Mouse (Mus musculus): ENCODE measurements at regions not wholly inside any gene's neighbourhood (a gene's known extent, or its start where the extent isn't known, plus 50 kb on each side); places are given as distances from the start of the nearest gene placed in this dataset.

- Histone ChIP-seq H3K9me3 (ENCODE audit: control insufficient read depth, low read length) (peaks cover 4% of the 10 kb centered on the region; the same call in 1 of the 2 replicates), H3K4me2 (no peak overlapping the region), H3K4me3 (ENCODE audit: low read depth, low read length) (no peak overlapping the region), H3K9ac (ENCODE audit: low read depth, low read length) (no peak overlapping the region), H3K4me1 (replicated peaks; ENCODE audit: control insufficient read depth, insufficient read depth, low read length) (no peaks in the 10 kb centered on the region), H3K27ac (ENCODE audit: low read depth, low read length) (no peak overlapping the region), H3K36me3 (ENCODE audit: control insufficient read depth, insufficient read depth, low read length) (no peaks in the 10 kb centered on the region), H3K27me3 (replicated peaks; ENCODE audit: control insufficient read depth, insufficient read depth, low read length) (no peaks in the 10 kb centered on the region)
- ATAC-seq (replicated peaks; ENCODE audit: low FRiP score) (no peak), DNase-seq (ENCODE audit: low spot score) (no peak)
- 79% methylated on average over 3 of the region's 3 CpGs for WGBS
Observed at GRCm38 (mm10) chr7:64079301-64079700, 74.3 kb upstream of the Trpm1 start.

- Histone ChIP-seq H3K4me3 (ENCODE audit: low read depth, low read length) (no peak overlapping the region), H3K27ac (ENCODE audit: low read depth, low read length) (no peak overlapping the region), H3K27me3 (replicated peaks; ENCODE audit: control insufficient read depth, insufficient read depth, low read length) (no peaks in the 10 kb centered on the region), H3K4me1 (replicated peaks; ENCODE audit: control insufficient read depth, insufficient read depth, low read length) (no peaks in the 10 kb centered on the region), H3K4me2 (no peak overlapping the region), H3K36me3 (ENCODE audit: control insufficient read depth, insufficient read depth, low read length) (no peaks in the 10 kb centered on the region), H3K9ac (ENCODE audit: low read depth, low read length) (no peak overlapping the region), H3K9me3 (ENCODE audit: control insufficient read depth, low read length) (peaks cover 4% of the 10 kb centered on the region; the same call in 1 of the 2 replicates)
- 0 out of 2 replicates have a peak, but pooled peaks have one; percentile 27 for ATAC-seq (replicated peaks; ENCODE audit: low FRiP score)
- whole genome bisulfite sequencing, result 69% methylated on average over 1 of the region's 1 CpGs
- no peak for DNase-seq (ENCODE audit: low spot score)
Observed at GRCm38 (mm10) chr7:64078646-64079045, 75.0 kb upstream of the Trpm1 start.

- Histone ChIP-seq H3K4me2 (no peak overlapping the region), H3K9ac (ENCODE audit: low read depth, low read length) (no peak overlapping the region), H3K9me3 (ENCODE audit: control insufficient read depth, low read length) (no peaks in the 10 kb centered on the region), H3K27ac (ENCODE audit: low read depth, low read length) (no peak overlapping the region), H3K36me3 (ENCODE audit: control insufficient read depth, insufficient read depth, low read length) (no peaks in the 10 kb centered on the region), H3K27me3 (replicated peaks; ENCODE audit: control insufficient read depth, insufficient read depth, low read length) (no peaks in the 10 kb centered on the region), H3K4me1 (replicated peaks; ENCODE audit: control insufficient read depth, insufficient read depth, low read length) (no peaks in the 10 kb centered on the region), H3K4me3 (ENCODE audit: low read depth, low read length) (no peak overlapping the region)
- ATAC-seq (replicated peaks; ENCODE audit: low FRiP score) (no peak), DNase-seq (ENCODE audit: low spot score) (no peak)
- 65% methylated on average over 4 of the region's 4 CpGs for WGBS
Observed at GRCm38 (mm10) chr7:64077526-64077925, 76.1 kb upstream of the Trpm1 start.

GRCm38 (mm10) chr7:64076764-64077360, 76.8 kb upstream of the Trpm1 start:
- no peak overlapping the region for H3K9ac ChIP-seq (ENCODE audit: low read depth, low read length)
- ATAC-seq (replicated peaks; ENCODE audit: low FRiP score) (no peak), DNase-seq (ENCODE audit: low spot score) (peak; percentile 26)
- no peaks in the 10 kb centered on the region for H3K36me3 ChIP-seq (ENCODE audit: control insufficient read depth, insufficient read depth, low read length)
- 76% methylated on average over 4 of the region's 4 CpGs for WGBS
- no peak overlapping the region for H3K4me3 ChIP-seq (ENCODE audit: low read depth, low read length)
- no peaks in the 10 kb centered on the region for H3K9me3 ChIP-seq (ENCODE audit: control insufficient read depth, low read length)
- H3K27me3 ChIP-seq (replicated peaks; ENCODE audit: control insufficient read depth, insufficient read depth, low read length), result no peaks in the 10 kb centered on the region
- no peak overlapping the region for H3K27ac ChIP-seq (ENCODE audit: low read depth, low read length)
- no peaks in the 10 kb centered on the region for H3K4me1 ChIP-seq (replicated peaks; ENCODE audit: control insufficient read depth, insufficient read depth, low read length)
- no peak overlapping the region for H3K4me2 ChIP-seq

GRCm38 (mm10) chr7:64075696-64076313, 77.8 kb upstream of the Trpm1 start:
- no peak overlapping the region for H3K4me2 ChIP-seq
- H3K4me3 ChIP-seq (ENCODE audit: low read depth, low read length), result no peak overlapping the region
- no peaks in the 10 kb centered on the region for H3K9me3 ChIP-seq (ENCODE audit: control insufficient read depth, low read length)
- H3K4me1 ChIP-seq (replicated peaks; ENCODE audit: control insufficient read depth, insufficient read depth, low read length), result no peaks in the 10 kb centered on the region
- no peaks in the 10 kb centered on the region for H3K27me3 ChIP-seq (replicated peaks; ENCODE audit: control insufficient read depth, insufficient read depth, low read length)
- 84% methylated on average over 1 of the region's 1 CpGs for WGBS
- H3K9ac ChIP-seq (ENCODE audit: low read depth, low read length), result no peak overlapping the region
- no peaks in the 10 kb centered on the region for H3K36me3 ChIP-seq (ENCODE audit: control insufficient read depth, insufficient read depth, low read length)
- DNase-seq (ENCODE audit: low spot score) (peak; percentile 28), ATAC-seq (replicated peaks; ENCODE audit: low FRiP score) (no peak)
- no peak overlapping the region for H3K27ac ChIP-seq (ENCODE audit: low read depth, low read length)

- H3K36me3 ChIP-seq (ENCODE audit: control insufficient read depth, insufficient read depth, low read length), result no peaks in the 10 kb centered on the region
- H3K9ac ChIP-seq (ENCODE audit: low read depth, low read length), result no peak overlapping the region
- ATAC-seq (replicated peaks; ENCODE audit: low FRiP score) (no peak), DNase-seq (ENCODE audit: low spot score) (peak; percentile 30)
- no peak overlapping the region for H3K4me3 ChIP-seq (ENCODE audit: low read depth, low read length)
- no peaks in the 10 kb centered on the region for H3K4me1 ChIP-seq (replicated peaks; ENCODE audit: control insufficient read depth, insufficient read depth, low read length)
- H3K4me2 ChIP-seq, result no peak overlapping the region
- no peak overlapping the region for H3K27ac ChIP-seq (ENCODE audit: low read depth, low read length)
- no peaks in the 10 kb centered on the region for H3K9me3 ChIP-seq (ENCODE audit: control insufficient read depth, low read length)
- no peaks in the 10 kb centered on the region for H3K27me3 ChIP-seq (replicated peaks; ENCODE audit: control insufficient read depth, insufficient read depth, low read length)
- 89% methylated on average over 4 of the region's 4 CpGs for WGBS
Observed at GRCm38 (mm10) chr7:64074661-64075234, 78.9 kb upstream of the Trpm1 start.

GRCm38 (mm10) chr7:64074186-64074585, 79.4 kb upstream of the Trpm1 start:
- Histone ChIP-seq H3K27me3 (replicated peaks; ENCODE audit: control insufficient read depth, insufficient read depth, low read length) (no peaks in the 10 kb centered on the region), H3K4me1 (replicated peaks; ENCODE audit: control insufficient read depth, insufficient read depth, low read length) (no peaks in the 10 kb centered on the region), H3K27ac (ENCODE audit: low read depth, low read length) (no peak overlapping the region), H3K4me2 (no peak overlapping the region), H3K9ac (ENCODE audit: low read depth, low read length) (no peak overlapping the region), H3K36me3 (ENCODE audit: control insufficient read depth, insufficient read depth, low read length) (no peaks in the 10 kb centered on the region), H3K9me3 (ENCODE audit: control insufficient read depth, low read length) (no peaks in the 10 kb centered on the region), H3K4me3 (ENCODE audit: low read depth, low read length) (no peak overlapping the region)
- WGBS, result 83% methylated on average over 4 of the region's 4 CpGs
- ATAC-seq (replicated peaks; ENCODE audit: low FRiP score), result no peak
- no peak for DNase-seq (ENCODE audit: low spot score)

- ATAC-seq (replicated peaks; ENCODE audit: low FRiP score), result 0 out of 2 replicates have a peak, but pooled peaks have one; percentile 16
- H3K36me3 ChIP-seq (ENCODE audit: control insufficient read depth, insufficient read depth, low read length), result no peaks in the 10 kb centered on the region
- H3K4me1 ChIP-seq (replicated peaks; ENCODE audit: control insufficient read depth, insufficient read depth, low read length), result no peaks in the 10 kb centered on the region
- H3K27ac ChIP-seq (ENCODE audit: low read depth, low read length), result no peak overlapping the region
- no peaks in the 10 kb centered on the region for H3K9me3 ChIP-seq (ENCODE audit: control insufficient read depth, low read length)
- H3K9ac ChIP-seq (ENCODE audit: low read depth, low read length), result no peak overlapping the region
- no peaks in the 10 kb centered on the region for H3K27me3 ChIP-seq (replicated peaks; ENCODE audit: control insufficient read depth, insufficient read depth, low read length)
- no peak overlapping the region for H3K4me3 ChIP-seq (ENCODE audit: low read depth, low read length)
- H3K4me2 ChIP-seq, result no peak overlapping the region
- 85% methylated on average over 3 of the region's 3 CpGs for WGBS
- no peak for DNase-seq (ENCODE audit: low spot score)
Observed at GRCm38 (mm10) chr7:64073781-64074180, 79.9 kb upstream of the Trpm1 start.

GRCm38 (mm10) chr7:64070930-64071329, 82.7 kb upstream of the Trpm1 start:
- no peak overlapping the region for H3K4me2 ChIP-seq
- H3K27ac ChIP-seq (ENCODE audit: low read depth, low read length), result no peak overlapping the region
- no peaks in the 10 kb centered on the region for H3K27me3 ChIP-seq (replicated peaks; ENCODE audit: control insufficient read depth, insufficient read depth, low read length)
- H3K4me1 ChIP-seq (replicated peaks; ENCODE audit: control insufficient read depth, insufficient read depth, low read length), result no peaks in the 10 kb centered on the region
- ATAC-seq (replicated peaks; ENCODE audit: low FRiP score) (no peak), DNase-seq (ENCODE audit: low spot score) (no peak)
- no peaks in the 10 kb centered on the region for H3K36me3 ChIP-seq (ENCODE audit: control insufficient read depth, insufficient read depth, low read length)
- no peaks in the 10 kb centered on the region for H3K9me3 ChIP-seq (ENCODE audit: control insufficient read depth, low read length)
- H3K4me3 ChIP-seq (ENCODE audit: low read depth, low read length), result no peak overlapping the region
- WGBS, result 82% methylated on average over 5 of the region's 5 CpGs
- H3K9ac ChIP-seq (ENCODE audit: low read depth, low read length), result no peak overlapping the region

Data from liver, embryonic 11.5 days (tissue).